Mouse (Mus musculus): ENCODE results near the gene Fbxw9. TPM values are rescaled to one million over a fixed set of nuclear protein-coding genes. Genes with fewer than 3 reads are reported as not detected.
A peak's percentile ranks its signal among the peaks of the same experiment; 100 is the strongest.

Fbxw9 gene
- 32.6 and 39.6 TPM in 2 replicates for polyA plus RNA-seq (2012; rRNA removed)

- Histone ChIP-seq H3K4me1 (ENCODE audit: control insufficient read depth, insufficient read depth, low read length) (peaks cover 5% of the 10 kb centered on the region; the same call in 1 of the 2 replicates), H3K27me3 (replicated peaks; ENCODE audit: control insufficient read depth, insufficient read depth, low read length) (no peaks in the 10 kb centered on the region), H3K4me3 (ENCODE audit: insufficient read depth, low read depth, low read length) (peak within 1 kb of the TSS; percentile 74), H3K27ac (ENCODE audit: insufficient read depth, low read depth, low read length) (no peak within 1 kb of the TSS), H3K36me3 (ENCODE audit: control insufficient read depth, insufficient read depth, low read length) (no peaks in the 10 kb centered on the region)
- under 1% methylated on average over 52 of the region's 53 CpGs for WGBS
- DNase-seq = peak; percentile 96
- TF ChIP-seq CTCF (conservative IDR thresholded peaks at IDR 0.05; ENCODE audit: insufficient read depth, insufficient read length, low read depth, low read length) (no peak), POLR2A (IDR thresholded peaks at IDR 0.05; ENCODE audit: low read depth, low read length) (no peak)
Measured at GRCm38 (mm10) chr8:85059879-85060616, at the start of gene Fbxw9. Gene Fbxw9 (plus strand): TSS chr8:85060055.

GRCm38 (mm10) chr8:85011242-85011641, 48.6 kb upstream of the Fbxw9 start:
- DNase-seq = no peak
- Histone ChIP-seq H3K27me3 (replicated peaks; ENCODE audit: control insufficient read depth, insufficient read depth, low read length) (no peaks in the 10 kb centered on the region), H3K4me1 (ENCODE audit: control insufficient read depth, insufficient read depth, low read length) (no peaks in the 10 kb centered on the region), H3K4me3 (ENCODE audit: insufficient read depth, low read depth, low read length) (no peak overlapping the region), H3K36me3 (ENCODE audit: control insufficient read depth, insufficient read depth, low read length) (no peaks in the 10 kb centered on the region), H3K27ac (ENCODE audit: insufficient read depth, low read depth, low read length) (no peak overlapping the region)
- TF ChIP-seq POLR2A (IDR thresholded peaks at IDR 0.05; ENCODE audit: low read depth, low read length) = no peak
- TF ChIP-seq CTCF (conservative IDR thresholded peaks at IDR 0.05; ENCODE audit: insufficient read depth, insufficient read length, low read depth, low read length) = no peak
- WGBS = 13% methylated on average over 28 of the region's 28 CpGs

GRCm38 (mm10) chr8:85013230-85013840, 46.5 kb upstream of the Fbxw9 start:
- 5% methylated on average over 25 of the region's 26 CpGs for WGBS
- peak; percentile 85 for DNase-seq

GRCm38 (mm10) chr8:85014431-85014830, 45.4 kb upstream of the Fbxw9 start, which contains the start of gene Best2:
Gene Best2 (minus strand): TSS chr8:85014531.
- H3K36me3 ChIP-seq (ENCODE audit: control insufficient read depth, insufficient read depth, low read length) = no peaks in the 10 kb centered on the region
- no peaks in the 10 kb centered on the region for H3K4me1 ChIP-seq (ENCODE audit: control insufficient read depth, insufficient read depth, low read length)
- H3K27me3 ChIP-seq (replicated peaks; ENCODE audit: control insufficient read depth, insufficient read depth, low read length) = no peaks in the 10 kb centered on the region
- peak within 1 kb of the TSS; percentile 33; the same call in 1 of the 2 replicates for H3K4me3 ChIP-seq (ENCODE audit: insufficient read depth, low read depth, low read length)
- TF ChIP-seq POLR2A (IDR thresholded peaks at IDR 0.05; ENCODE audit: low read depth, low read length) (no peak), CTCF (conservative IDR thresholded peaks at IDR 0.05; ENCODE audit: insufficient read depth, insufficient read length, low read depth, low read length) (no peak)
- 67% methylated on average over 2 of the region's 2 CpGs for WGBS
- no peak within 1 kb of the TSS for H3K27ac ChIP-seq (ENCODE audit: insufficient read depth, low read depth, low read length)
- no peak for DNase-seq

More at GRCm38 (mm10) chr8:85013230-85013840, 46.5 kb upstream of the Fbxw9 start:
- H3K4me3 ChIP-seq (ENCODE audit: insufficient read depth, low read depth, low read length) = peak overlapping the region; percentile 33; the same call in 1 of the 2 replicates
- H3K4me1 ChIP-seq (ENCODE audit: control insufficient read depth, insufficient read depth, low read length) = no peaks in the 10 kb centered on the region
- no peaks in the 10 kb centered on the region for H3K36me3 ChIP-seq (ENCODE audit: control insufficient read depth, insufficient read depth, low read length)
- TF ChIP-seq POLR2A (IDR thresholded peaks at IDR 0.05; ENCODE audit: low read depth, low read length) = no peak
- peak; percentile 78 for TF ChIP-seq CTCF (conservative IDR thresholded peaks at IDR 0.05; ENCODE audit: insufficient read depth, insufficient read length, low read depth, low read length)
- no peaks in the 10 kb centered on the region for H3K27me3 ChIP-seq (replicated peaks; ENCODE audit: control insufficient read depth, insufficient read depth, low read length)
- H3K27ac ChIP-seq (ENCODE audit: insufficient read depth, low read depth, low read length) = no peak overlapping the region

- Histone ChIP-seq H3K4me1 (ENCODE audit: control insufficient read depth, insufficient read depth, low read length) (no peaks in the 10 kb centered on the region), H3K4me3 (ENCODE audit: insufficient read depth, low read depth, low read length) (no peak overlapping the region), H3K27ac (ENCODE audit: insufficient read depth, low read depth, low read length) (no peak overlapping the region), H3K36me3 (ENCODE audit: control insufficient read depth, insufficient read depth, low read length) (no peaks in the 10 kb centered on the region; the same call in 1 of the 2 replicates), H3K27me3 (replicated peaks; ENCODE audit: control insufficient read depth, insufficient read depth, low read length) (no peaks in the 10 kb centered on the region)
- DNase-seq = no peak
- TF ChIP-seq POLR2A (IDR thresholded peaks at IDR 0.05; ENCODE audit: low read depth, low read length) (no peak), CTCF (conservative IDR thresholded peaks at IDR 0.05; ENCODE audit: insufficient read depth, insufficient read length, low read depth, low read length) (no peak)
- WGBS = 67% methylated on average over 10 of the region's 10 CpGs
Measured at GRCm38 (mm10) chr8:85016724-85017123, 43.1 kb upstream of the Fbxw9 start.

GRCm38 (mm10) chr8:85017209-85017608, 42.6 kb upstream of the Fbxw9 start:
- Histone ChIP-seq H3K27ac (ENCODE audit: insufficient read depth, low read depth, low read length) (no peak overlapping the region), H3K36me3 (ENCODE audit: control insufficient read depth, insufficient read depth, low read length) (no peaks in the 10 kb centered on the region; the same call in 1 of the 2 replicates), H3K4me3 (ENCODE audit: insufficient read depth, low read depth, low read length) (no peak overlapping the region), H3K27me3 (replicated peaks; ENCODE audit: control insufficient read depth, insufficient read depth, low read length) (no peaks in the 10 kb centered on the region), H3K4me1 (ENCODE audit: control insufficient read depth, insufficient read depth, low read length) (no peaks in the 10 kb centered on the region)
- 68% methylated on average over 5 of the region's 5 CpGs for WGBS
- DNase-seq = no peak
- TF ChIP-seq CTCF (conservative IDR thresholded peaks at IDR 0.05; ENCODE audit: insufficient read depth, insufficient read length, low read depth, low read length) = no peak
- TF ChIP-seq POLR2A (IDR thresholded peaks at IDR 0.05; ENCODE audit: low read depth, low read length) = no peak

GRCm38 (mm10) chr8:85021514-85022055, 38.3 kb upstream of the Fbxw9 start:
- peaks cover 11% of the 10 kb centered on the region for H3K4me1 ChIP-seq (ENCODE audit: control insufficient read depth, insufficient read depth, low read length)
- H3K4me3 ChIP-seq (ENCODE audit: insufficient read depth, low read depth, low read length) = no peak overlapping the region
- 93% methylated on average over 3 of the region's 3 CpGs for WGBS
- H3K27me3 ChIP-seq (replicated peaks; ENCODE audit: control insufficient read depth, insufficient read depth, low read length) = no peaks in the 10 kb centered on the region
- H3K36me3 ChIP-seq (ENCODE audit: control insufficient read depth, insufficient read depth, low read length) = no peaks in the 10 kb centered on the region; the same call in 1 of the 2 replicates
- DNase-seq = no peak
- H3K27ac ChIP-seq (ENCODE audit: insufficient read depth, low read depth, low read length) = no peak overlapping the region
- TF ChIP-seq CTCF (conservative IDR thresholded peaks at IDR 0.05; ENCODE audit: insufficient read depth, insufficient read length, low read depth, low read length) = no peak
- no peak for TF ChIP-seq POLR2A (IDR thresholded peaks at IDR 0.05; ENCODE audit: low read depth, low read length)

Data from kidney, adult 2 months (tissue).